Mouse (Mus musculus) liver, embryonic 12.5 days (tissue): ENCODE results near the gene Wbp4. TPM values are rescaled to one million over a fixed set of nuclear protein-coding genes. Genes with fewer than 3 reads are reported as not detected.
A peak's percentile ranks its signal among the peaks of the same experiment; 100 is the strongest.
"Not testable (repeated sequence)": the region's sequence is repeated elsewhere in the genome, so short reads cannot be mapped to it uniquely, and the experiment has no call there.

Source experiments
- ATAC-seq: fragments of 200-750 bp; cut with Nextera tagmentation; 2 replicates; pipeline ENCODE4 v1.8.0; 2017; ENCODE audit warnings: moderate number of reproducible peaks, mild to moderate bottlenecking, moderate library complexity
- H3K27ac ChIP-seq: fragments of 300-500 bp; sonication (generic); 2 replicates; pipeline ENCODE4 v1.5.1; 2016; ENCODE audit warnings: mild to moderate bottlenecking
- H3K27me3 ChIP-seq: fragments of 300-500 bp; sonication (generic); replicated peaks from 2 replicates; pipeline ENCODE4 v1.6.1; 2016; ENCODE audit warnings: mild to moderate bottlenecking, moderate library complexity
- H3K36me3 ChIP-seq: fragments of 300-500 bp; sonication (generic); 2 replicates; pipeline ENCODE4 v1.6.1; 2016; ENCODE audit warnings: mild to moderate bottlenecking, moderate library complexity
- H3K4me1 ChIP-seq: fragments of 300-500 bp; sonication (generic); 2 replicates; pipeline ENCODE4 v1.6.1; 2016
- H3K4me2 ChIP-seq: fragments of 300-500 bp; sonication (generic); 2 replicates; pipeline ENCODE4 v1.6.1; 2016; ENCODE audit warnings: mild to moderate bottlenecking, moderate library complexity
- H3K4me3 ChIP-seq: fragments of 300-500 bp; sonication (generic); 2 replicates; pipeline ENCODE4 v1.5.1; 2016; ENCODE audit warnings: mild to moderate bottlenecking, moderate library complexity
- H3K9ac ChIP-seq: fragments of 300-500 bp; sonication (generic); 2 replicates; pipeline ENCODE4 v1.6.1; 2016; ENCODE audit warnings: mild to moderate bottlenecking, moderate library complexity
- H3K9me3 ChIP-seq: fragments of 300-500 bp; sonication (generic); replicated peaks from 2 replicates; pipeline ENCODE4 v1.6.1; 2016; ENCODE audit warnings: mild to moderate bottlenecking, moderate library complexity
- WGBS: fragments of 180-500 bp; shearing (Covaris S2); methylation state at CpG from one replicate; pipeline ENCODE4 v1.1.7; 2016; ENCODE audit not compliant: insufficient replicate concordance; 5-methylcytosine and 5-hydroxymethylcytosine counted together
- polyA plus RNA-seq: library from polyadenylated mRNA; unstranded; fragments of >200 nt; fragmentation: Nextera tagmentation; extraction: Ambion mirVana; gene quantifications from 2 replicates; pipeline ENCODE4 v1.2.1, GENCODE M21; 2016

The Wbp4 gene
- polyA plus RNA-seq, 1 experiment from 2014 or later, result 23.5 TPM

DNA sequence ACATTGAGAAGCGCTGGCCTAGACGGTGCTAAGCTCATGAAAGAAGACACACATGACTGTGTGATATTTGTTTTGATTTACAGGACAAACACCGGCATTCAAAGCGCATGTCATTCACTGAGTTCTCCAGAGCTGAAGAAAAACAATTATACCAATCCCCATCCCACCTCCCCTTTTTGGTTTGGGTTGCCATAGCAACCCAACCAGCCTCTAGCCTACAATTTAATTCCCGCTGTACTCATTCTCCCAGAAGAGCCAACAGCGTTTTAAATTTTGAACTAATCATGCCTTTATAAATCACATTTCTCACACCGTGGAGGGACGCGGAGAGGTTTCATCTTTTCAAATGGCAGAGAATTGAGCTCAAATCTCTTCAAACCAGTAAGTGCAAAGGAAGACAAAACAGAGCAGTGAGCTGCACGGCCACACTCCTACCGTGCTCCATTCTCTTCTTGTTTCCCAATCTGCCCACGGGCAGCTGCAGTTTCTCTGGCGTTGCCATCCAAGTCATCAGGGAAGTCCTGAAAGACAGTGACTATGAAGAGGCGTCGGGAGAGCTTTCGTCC is 36.2 kb downstream of the Wbp4 start:
- Histone ChIP-seq H3K4me1 (peaks cover 5% of the 10 kb centered on the region; the same call in 1 of the 2 replicates), H3K27ac (no peak overlapping the region), H3K4me2 (no peak overlapping the region), H3K4me3 (no peak overlapping the region), H3K36me3 (no peaks in the 10 kb centered on the region), H3K27me3 (peaks cover 7% of the 10 kb centered on the region), H3K9me3 (no peaks in the 10 kb centered on the region), H3K9ac (no peak overlapping the region)
- no peak for ATAC-seq
- 74% methylated on average over 16 of the region's 16 CpGs for WGBS

DNA sequence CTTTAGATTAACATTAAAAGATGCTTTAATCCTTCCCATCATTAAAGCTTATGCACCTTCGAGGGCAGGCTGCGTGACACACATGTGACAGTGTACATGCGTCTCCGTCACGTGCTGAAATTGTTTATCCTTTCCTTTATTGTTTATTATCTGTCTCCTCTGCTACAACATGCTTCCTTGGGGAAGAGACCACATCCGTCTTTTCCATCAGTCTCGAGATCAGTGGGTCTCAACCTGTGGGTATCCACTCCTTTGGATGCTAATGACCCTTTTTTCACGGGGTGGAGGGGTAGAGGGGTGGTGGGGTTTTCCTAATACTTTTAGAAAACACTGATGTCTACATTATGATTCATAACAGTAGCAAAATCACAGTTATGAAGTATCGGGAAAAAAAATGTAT is 36.7 kb downstream of the Wbp4 start:
- no peaks in the 10 kb centered on the region for H3K36me3 ChIP-seq
- H3K9ac ChIP-seq, result no peak overlapping the region
- peaks cover 7% of the 10 kb centered on the region for H3K27me3 ChIP-seq
- peaks cover 5% of the 10 kb centered on the region; the same call in 1 of the 2 replicates for H3K4me1 ChIP-seq
- H3K4me2 ChIP-seq, result no peak overlapping the region
- H3K4me3 ChIP-seq, result no peak overlapping the region
- no peak overlapping the region for H3K27ac ChIP-seq
- no peak for ATAC-seq
- WGBS, result 76% methylated on average over 9 of the region's 9 CpGs
- peaks cover 4% of the 10 kb centered on the region; the same call in 1 of the 2 replicates for H3K9me3 ChIP-seq

DNA sequence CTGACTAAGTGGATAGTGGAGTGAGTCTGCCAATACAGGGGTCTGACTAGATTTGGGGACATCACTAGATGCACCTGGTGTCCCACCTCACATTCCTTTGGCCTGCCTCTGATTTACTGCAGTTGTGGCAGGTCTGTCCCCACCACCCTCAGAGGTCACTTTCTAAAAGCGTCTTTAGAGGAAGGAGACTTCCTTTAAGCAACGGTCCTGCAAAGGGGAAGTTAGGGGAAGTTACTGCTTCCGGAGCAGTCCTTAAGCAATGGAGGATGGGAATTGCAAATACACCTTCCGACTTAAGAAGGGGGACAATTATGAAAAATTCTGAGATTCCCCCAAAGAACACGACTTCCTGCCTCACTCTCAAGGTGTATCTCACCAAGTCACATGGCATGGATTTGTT is 39.9 kb downstream of the Wbp4 start:
- H3K9ac ChIP-seq, result no peak overlapping the region
- H3K27ac ChIP-seq, result no peak overlapping the region
- no peak overlapping the region for H3K4me2 ChIP-seq
- H3K36me3 ChIP-seq, result no peaks in the 10 kb centered on the region
- H3K4me3 ChIP-seq, result no peak overlapping the region
- peaks cover 7% of the 10 kb centered on the region for H3K27me3 ChIP-seq
- H3K9me3 ChIP-seq, result peaks cover 6% of the 10 kb centered on the region; the same call in 1 of the 2 replicates
- no peak for ATAC-seq
- H3K4me1 ChIP-seq, result peaks cover 5% of the 10 kb centered on the region; the same call in 1 of the 2 replicates
- WGBS, result 29% methylated on average over 5 of the region's 5 CpGs

DNA sequence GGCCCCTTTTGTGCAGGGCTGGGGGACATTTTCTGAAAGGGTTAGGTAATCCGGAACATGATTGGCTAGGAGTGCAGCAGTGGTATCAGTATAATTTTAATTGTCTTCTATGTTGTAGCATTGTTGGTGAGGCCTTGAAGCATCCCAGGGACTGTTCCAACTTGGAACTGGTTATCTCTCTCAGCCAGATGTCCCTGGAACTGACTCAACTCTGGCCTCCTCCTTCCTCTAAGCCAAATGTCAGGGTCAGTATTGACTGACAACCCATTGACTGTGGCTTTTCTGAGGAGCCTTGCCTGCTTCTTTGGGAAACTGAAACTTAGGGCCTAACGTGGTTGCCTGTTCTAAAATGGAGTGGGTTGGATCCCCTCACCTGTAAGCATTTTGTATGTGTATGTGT is 40.7 kb downstream of the Wbp4 start:
- Histone ChIP-seq H3K27me3 (peaks cover 7% of the 10 kb centered on the region), H3K9me3 (peaks cover 6% of the 10 kb centered on the region; the same call in 1 of the 2 replicates), H3K36me3 (no peaks in the 10 kb centered on the region), H3K9ac (no peak overlapping the region), H3K4me1 (peaks cover 5% of the 10 kb centered on the region; the same call in 1 of the 2 replicates), H3K27ac (no peak overlapping the region), H3K4me3 (no peak overlapping the region), H3K4me2 (no peak overlapping the region)
- WGBS, result 73% methylated on average over 2 of the region's 2 CpGs
- no peak for ATAC-seq

DNA sequence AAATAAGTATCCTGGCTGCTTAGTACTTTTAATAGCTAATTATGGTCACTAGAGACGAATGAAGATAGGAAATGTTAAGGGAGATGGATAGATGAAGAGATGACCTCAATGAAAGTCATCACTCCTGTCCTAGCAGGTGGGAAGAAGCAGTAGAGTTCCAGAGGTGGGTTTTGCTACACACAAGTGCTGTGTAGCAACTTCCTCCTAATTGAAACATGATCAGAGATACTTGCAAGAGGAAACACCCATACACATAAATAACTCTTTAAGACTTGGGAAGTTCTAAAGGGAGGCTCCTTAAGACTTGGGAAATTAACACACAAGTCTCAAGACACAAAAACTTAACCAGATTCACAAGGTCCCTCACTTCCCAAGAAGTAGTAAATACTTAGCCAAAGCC is 47.3 kb downstream of the Wbp4 start:
- H3K4me3 ChIP-seq, result no peak overlapping the region
- no peaks in the 10 kb centered on the region for H3K36me3 ChIP-seq
- no peaks in the 10 kb centered on the region for H3K27me3 ChIP-seq
- WGBS, result 73% methylated on average over 1 of the region's 1 CpGs
- H3K9ac ChIP-seq, result no peak overlapping the region
- no peak overlapping the region for H3K27ac ChIP-seq
- H3K9me3 ChIP-seq, result no peaks in the 10 kb centered on the region
- no peak overlapping the region for H3K4me2 ChIP-seq
- H3K4me1 ChIP-seq, result no peaks in the 10 kb centered on the region
- ATAC-seq, result no peak

DNA sequence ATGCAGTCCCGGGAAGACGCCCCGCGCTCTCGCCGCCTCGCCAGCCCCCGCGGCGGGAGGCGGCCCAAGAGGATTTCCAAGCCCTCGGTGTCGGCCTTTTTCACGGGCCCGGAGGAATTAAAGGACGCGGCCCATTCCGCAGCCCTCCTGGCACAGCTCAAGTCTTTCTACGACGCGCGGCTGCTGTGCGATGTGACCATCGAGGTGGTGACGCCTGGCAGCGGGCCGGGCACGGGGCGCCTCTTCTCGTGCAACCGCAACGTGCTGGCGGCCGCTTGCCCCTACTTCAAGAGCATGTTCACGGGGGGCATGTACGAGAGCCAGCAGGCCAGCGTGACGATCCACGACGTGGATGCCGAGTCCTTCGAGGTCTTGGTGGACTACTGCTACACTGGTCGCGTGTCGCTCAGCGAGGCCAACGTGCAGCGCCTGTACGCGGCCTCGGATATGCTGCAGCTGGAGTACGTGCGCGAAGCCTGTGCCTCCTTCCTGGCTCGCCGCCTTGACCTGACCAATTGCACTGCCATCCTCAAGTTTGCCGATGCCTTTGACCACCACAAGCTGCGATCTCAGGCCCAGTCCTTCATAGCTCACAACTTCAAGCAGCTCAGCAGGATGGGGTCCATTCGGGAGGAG is 54.5 kb downstream of the Wbp4 start:
- H3K9me3 ChIP-seq, H3K27me3 ChIP-seq: not testable (repeated sequence)
- H3K4me2 ChIP-seq, result peak overlapping the region; percentile 62
- 52% methylated on average over 7 of the region's 59 CpGs for WGBS
- peak overlapping the region; percentile 60 for H3K4me3 ChIP-seq
- peak overlapping the region; percentile 95 for H3K27ac ChIP-seq
- H3K4me1 ChIP-seq, result peaks cover 14% of the 10 kb centered on the region
- peaks cover 11% of the 10 kb centered on the region for H3K36me3 ChIP-seq
- peak; percentile 44 for ATAC-seq
- peak overlapping the region; percentile 69 for H3K9ac ChIP-seq

DNA sequence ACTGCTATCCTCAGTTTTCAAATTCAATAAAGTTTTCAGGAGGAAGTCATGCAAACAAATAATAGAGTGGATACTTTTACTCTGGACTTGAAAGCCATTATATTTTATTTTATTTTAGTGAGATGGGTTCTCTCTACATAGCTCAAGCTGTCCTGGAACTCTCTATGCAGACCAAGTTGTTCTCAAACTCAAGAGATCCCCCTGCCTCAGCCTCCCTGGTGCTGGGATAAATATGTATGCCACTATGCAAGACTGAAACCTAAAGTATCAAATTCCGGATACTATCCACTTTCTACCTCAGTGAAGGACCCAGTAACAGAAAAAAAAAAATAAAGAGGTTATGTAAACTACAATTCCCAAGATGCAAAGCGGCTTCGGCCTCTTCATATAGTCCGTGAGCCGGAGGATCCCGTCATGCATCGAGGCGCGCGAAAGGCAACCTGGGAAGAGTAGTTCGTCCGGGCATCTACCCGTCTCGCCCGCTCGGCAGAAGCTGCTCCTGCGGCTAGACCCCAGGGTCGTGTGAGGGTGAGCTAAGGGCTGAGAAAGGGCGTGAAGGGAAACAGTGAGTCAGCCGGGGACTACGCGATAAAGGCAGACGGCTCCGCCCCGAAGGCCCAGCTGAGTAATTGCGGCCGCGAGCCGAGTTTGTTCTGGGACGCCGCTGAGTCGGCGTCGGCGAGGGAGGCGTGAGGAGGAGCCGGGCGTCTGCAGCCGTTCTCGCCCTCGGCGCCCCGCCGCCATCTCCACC is 55.2 kb downstream of the Wbp4 start, which contains the start of gene Kbtbd7:
Gene Kbtbd7, plus strand, starts transcription at position 533 of the 751 bp plus-strand sequence.
- peak; percentile 100 for ATAC-seq
- peak within 1 kb of the TSS; percentile 69 for H3K9ac ChIP-seq
- H3K4me3 ChIP-seq, result peak within 1 kb of the TSS; percentile 60
- WGBS, result under 1% methylated on average over 44 of the region's 44 CpGs
- no peaks in the 10 kb centered on the region for H3K27me3 ChIP-seq
- peaks cover 14% of the 10 kb centered on the region for H3K4me1 ChIP-seq
- peak within 1 kb of the TSS; percentile 62 for H3K4me2 ChIP-seq
- peak within 1 kb of the TSS; percentile 95 for H3K27ac ChIP-seq
- H3K36me3 ChIP-seq, result peaks cover 11% of the 10 kb centered on the region
- no peaks in the 10 kb centered on the region for H3K9me3 ChIP-seq

DNA sequence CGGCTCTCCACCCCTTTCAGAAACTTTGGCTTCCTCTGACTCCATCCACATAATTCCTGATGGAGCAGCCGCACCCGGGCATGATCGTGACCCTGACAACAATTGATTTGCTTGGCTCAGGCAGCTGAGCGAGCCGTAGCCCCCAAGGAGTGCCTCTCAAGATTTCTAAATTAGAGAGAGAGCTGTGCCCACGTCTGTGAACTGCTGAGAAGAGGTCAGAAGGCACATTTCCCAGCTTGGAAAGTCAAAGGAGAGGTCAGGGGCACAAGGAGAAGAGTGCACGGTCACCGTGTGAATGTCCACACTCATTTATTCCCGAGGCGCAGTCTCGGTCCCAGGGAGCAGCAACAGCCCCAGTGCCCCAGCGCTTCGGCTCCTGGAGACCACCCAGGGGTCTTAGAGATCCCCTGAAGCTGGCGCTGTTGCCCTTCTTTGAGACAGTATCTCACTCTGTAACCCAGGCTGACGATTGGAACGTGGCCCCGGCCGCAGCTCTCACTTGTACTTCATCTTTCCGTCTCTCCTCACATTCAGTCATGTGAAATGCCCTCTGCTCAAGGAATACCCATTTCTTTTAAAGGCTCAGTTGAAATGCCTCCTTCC is 61.1 kb downstream of the Wbp4 start:
- H3K9me3 ChIP-seq, result no peaks in the 10 kb centered on the region
- H3K36me3 ChIP-seq, result peaks cover 7% of the 10 kb centered on the region; the same call in 1 of the 2 replicates
- no peak overlapping the region for H3K9ac ChIP-seq
- H3K4me1 ChIP-seq, result no peaks in the 10 kb centered on the region
- H3K27ac ChIP-seq, result no peak overlapping the region
- no peak overlapping the region for H3K4me2 ChIP-seq
- 74% methylated on average over 20 of the region's 20 CpGs for WGBS
- ATAC-seq, result no peak
- H3K4me3 ChIP-seq, result no peak overlapping the region
- no peaks in the 10 kb centered on the region for H3K27me3 ChIP-seq

DNA sequence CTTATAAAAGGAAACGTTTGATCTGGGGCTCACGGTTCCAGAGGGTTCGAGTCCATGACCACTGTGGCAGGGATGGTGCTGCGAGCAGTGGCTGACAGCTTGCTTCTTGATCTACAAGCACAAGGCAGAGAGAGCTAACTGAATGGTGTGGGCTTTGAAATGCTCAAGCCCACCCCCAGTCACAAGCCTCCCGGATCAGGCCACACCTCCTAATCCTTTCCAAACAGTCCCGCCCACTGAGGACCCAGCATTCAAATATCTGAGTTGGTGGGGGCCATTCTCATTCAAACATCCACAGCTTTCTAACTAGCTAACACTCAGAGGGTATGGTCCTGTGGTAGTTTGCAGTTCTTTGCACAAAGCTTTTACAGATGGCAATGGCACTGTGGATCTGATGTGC is 68.2 kb downstream of the Wbp4 start:
- H3K9ac ChIP-seq, result no peak overlapping the region
- H3K4me1 ChIP-seq, result peaks cover 4% of the 10 kb centered on the region; the same call in 1 of the 2 replicates
- no peaks in the 10 kb centered on the region for H3K9me3 ChIP-seq
- peaks cover 20% of the 10 kb centered on the region for H3K36me3 ChIP-seq
- H3K27ac ChIP-seq, result no peak overlapping the region
- ATAC-seq, result no peak
- 86% methylated on average over 6 of the region's 6 CpGs for WGBS
- H3K27me3 ChIP-seq, result no peaks in the 10 kb centered on the region
- no peak overlapping the region for H3K4me3 ChIP-seq
- no peak overlapping the region for H3K4me2 ChIP-seq

DNA sequence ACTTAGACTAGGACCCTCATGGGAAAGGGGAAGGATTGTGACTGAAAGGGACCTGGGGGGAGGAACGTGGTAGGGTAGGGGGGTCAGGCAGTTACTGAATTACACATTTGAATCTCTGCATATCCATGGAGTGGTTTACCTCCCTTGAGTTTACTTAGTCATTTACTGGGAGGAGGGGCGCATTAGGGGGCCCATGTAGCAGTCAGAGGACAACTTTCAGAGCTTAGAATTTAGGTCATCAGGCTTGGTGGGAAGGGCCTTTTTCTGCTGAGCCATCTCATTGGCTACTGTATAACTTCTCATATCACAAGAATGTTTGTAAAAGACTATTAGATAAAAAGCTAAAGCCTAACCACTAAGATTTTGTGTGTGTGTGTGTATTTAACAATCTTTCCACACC is 70.7 kb downstream of the Wbp4 start:
- no peak for ATAC-seq
- Histone ChIP-seq H3K4me1 (peaks cover 9% of the 10 kb centered on the region; the same call in 1 of the 2 replicates), H3K27ac (no peak overlapping the region), H3K9ac (no peak overlapping the region), H3K27me3 (no peaks in the 10 kb centered on the region), H3K9me3 (no peaks in the 10 kb centered on the region), H3K4me2 (no peak overlapping the region), H3K36me3 (peaks cover 17% of the 10 kb centered on the region), H3K4me3 (no peak overlapping the region)
- 62% methylated on average over 2 of the region's 2 CpGs for WGBS
